10 mouse cellular contexts compared by ENCODE assay signal in genomic region chr12:26351321-26351720, GRCm38 (mm10).
DNase-seq lines count a peak whose midpoint lies in the region; ATAC-seq and TF ChIP-seq lines count a peak whose summit lies in the region.
"Had no signal": no experiment of that assay in that cellular context is flagged by ENCODE, and none has a peak within 500 bp of the region (broad histone marks: within the 10 kb centered on the region; RNA-seq: fewer than 3 reads in every experiment).

No protein-coding gene starts in this region.

- H3K4me1 ChIP-seq in heart, postnatal 0 days (ENCODE audit: control insufficient read depth, insufficient read depth) = peaks cover 6% of the 10 kb centered on the region
- no peaks in the 10 kb centered on the region for H3K4me1 ChIP-seq in heart, embryonic 11.5 days (ENCODE audit: control insufficient read depth, insufficient read depth, low read length)
- H3K4me1 ChIP-seq in midbrain, embryonic 10.5 days = peaks cover 10% of the 10 kb centered on the region
- H3K4me1 ChIP-seq in midbrain, embryonic 11.5 days (ENCODE audit: control insufficient read depth, insufficient read depth, low read length) = no peaks in the 10 kb centered on the region
- H3K4me1 ChIP-seq in neural tube, embryonic 15.5 days = peaks cover 17% of the 10 kb centered on the region
- no peaks in the 10 kb centered on the region for H3K4me1 ChIP-seq in liver, postnatal 0 days (ENCODE audit: insufficient read depth)

- no peak overlapping the region for H3K9ac ChIP-seq in heart, postnatal 0 days (replicated peaks; ENCODE audit: low read depth, low read length)
- no peak overlapping the region for H3K9ac ChIP-seq in heart, embryonic 11.5 days (ENCODE audit: low read depth, low read length)
- no peak overlapping the region for H3K9ac ChIP-seq in midbrain, embryonic 11.5 days (ENCODE audit: low read length)
- no peak overlapping the region for H3K9ac ChIP-seq in neural tube, embryonic 15.5 days (replicated peaks)
- no peak overlapping the region for H3K9ac ChIP-seq in liver, postnatal 0 days (replicated peaks)

- no peaks in the 10 kb centered on the region for H3K9me3 ChIP-seq in heart, postnatal 0 days (replicated peaks; ENCODE audit: control insufficient read depth, low read length)
- H3K9me3 ChIP-seq in heart, embryonic 11.5 days (replicated peaks; ENCODE audit: control insufficient read depth, low read length) = no peaks in the 10 kb centered on the region
- no peaks in the 10 kb centered on the region for H3K9me3 ChIP-seq in midbrain, embryonic 10.5 days (replicated peaks)
- no peaks in the 10 kb centered on the region for H3K9me3 ChIP-seq in midbrain, embryonic 11.5 days (ENCODE audit: control insufficient read depth, low read length)
- H3K9me3 ChIP-seq in neural tube, embryonic 15.5 days (replicated peaks) = no peaks in the 10 kb centered on the region
- no peaks in the 10 kb centered on the region for H3K9me3 ChIP-seq in liver, postnatal 0 days (ENCODE audit: low read length)

- no peak for ATAC-seq in heart, postnatal 0 days (ENCODE audit: insufficient read depth, low read depth)
- ATAC-seq in heart, embryonic 11.5 days (replicated peaks; ENCODE audit: insufficient number of reproducible peaks, low FRiP score, low TSS enrichment) = no peak
- no peak for ATAC-seq in midbrain, embryonic 11.5 days (ENCODE audit: low FRiP score)
- ATAC-seq in neural tube, embryonic 15.5 days (ENCODE audit: low FRiP score) = 0 out of 2 replicates have a peak, but pooled peaks have one; percentile 36
- ATAC-seq in liver, postnatal 0 days = no peak

- H3K27me3 ChIP-seq in heart, postnatal 0 days (ENCODE audit: control insufficient read depth, insufficient read depth, low read length) = no peaks in the 10 kb centered on the region
- H3K27me3 ChIP-seq in heart, embryonic 11.5 days (ENCODE audit: control insufficient read depth, insufficient read depth, low read length) = no peaks in the 10 kb centered on the region
- no peaks in the 10 kb centered on the region for H3K27me3 ChIP-seq in midbrain, embryonic 10.5 days (ENCODE audit: low read depth, poor library complexity, severe bottlenecking)
- no peaks in the 10 kb centered on the region for H3K27me3 ChIP-seq in midbrain, embryonic 11.5 days (ENCODE audit: control insufficient read depth, insufficient read depth, low read length)
- no peaks in the 10 kb centered on the region for H3K27me3 ChIP-seq in neural tube, embryonic 15.5 days (replicated peaks)
- no peaks in the 10 kb centered on the region for H3K27me3 ChIP-seq in liver, postnatal 0 days (ENCODE audit: insufficient read depth, low read length)

- 54% methylated on average over 3 of the region's 3 CpGs for WGBS in heart, postnatal 0 days
- 80% methylated on average over 3 of the region's 3 CpGs for WGBS in heart, embryonic 11.5 days (ENCODE audit: insufficient replicate concordance)
- 72% methylated on average over 3 of the region's 3 CpGs for WGBS in midbrain, embryonic 10.5 days
- 64% methylated on average over 3 of the region's 3 CpGs for WGBS in midbrain, embryonic 11.5 days
- 48% methylated on average over 3 of the region's 3 CpGs for WGBS in neural tube, embryonic 15.5 days
- WGBS in liver, postnatal 0 days (ENCODE audit: insufficient replicate concordance) = 68% methylated on average over 3 of the region's 3 CpGs

- no peaks in the 10 kb centered on the region for H3K36me3 ChIP-seq in heart, postnatal 0 days (replicated peaks; ENCODE audit: control insufficient read depth, insufficient read depth, low read length)
- H3K36me3 ChIP-seq in heart, embryonic 11.5 days (ENCODE audit: control insufficient read depth, insufficient read depth, low read length) = no peaks in the 10 kb centered on the region
- H3K36me3 ChIP-seq in midbrain, embryonic 10.5 days = peaks cover 17% of the 10 kb centered on the region
- H3K36me3 ChIP-seq in midbrain, embryonic 11.5 days (ENCODE audit: control insufficient read depth, insufficient read depth, low read length) = no peaks in the 10 kb centered on the region
- no peaks in the 10 kb centered on the region for H3K36me3 ChIP-seq in neural tube, embryonic 15.5 days
- no peaks in the 10 kb centered on the region for H3K36me3 ChIP-seq in liver, postnatal 0 days (replicated peaks; ENCODE audit: insufficient read depth, low read length)

- no peak overlapping the region for H3K4me3 ChIP-seq in heart, postnatal 0 days (ENCODE audit: low read depth, low read length)
- no peak overlapping the region for H3K4me3 ChIP-seq in heart, embryonic 11.5 days (ENCODE audit: low read depth, low read length)
- H3K4me3 ChIP-seq in midbrain, embryonic 10.5 days = no peak overlapping the region
- no peak overlapping the region for H3K4me3 ChIP-seq in midbrain, embryonic 11.5 days (ENCODE audit: low read depth, low read length)
- no peak overlapping the region for H3K4me3 ChIP-seq in neural tube, embryonic 15.5 days (replicated peaks)
- H3K4me3 ChIP-seq in liver, postnatal 0 days (ENCODE audit: low read depth, low read length) = no peak overlapping the region

- no peak for DNase-seq in heart, postnatal 0 days (ENCODE audit: low spot score)
- no peak for DNase-seq in midbrain, embryonic 10.5 days (ENCODE audit: low spot score)
- no peak for DNase-seq in midbrain, embryonic 11.5 days (ENCODE audit: low spot score, missing footprints)
- peak; percentile 36 to 42 for DNase-seq in layer of hippocampus, adult 8-10 months (ENCODE audit: low spot score in 2 of 2)
- no peak for DNase-seq in T-cell, adult 2 months (ENCODE audit: low spot score)
- DNase-seq in liver, postnatal 0 days = no peak
- DNase-seq: right cerebral cortex, postnatal 4 days had no signal

- no peak for TF ChIP-seq CTCF in heart, postnatal 0 days (IDR thresholded peaks at IDR 0.05; ENCODE audit: low read depth)
- no peak for TF ChIP-seq CTCF in liver, postnatal 0 days (IDR thresholded peaks at IDR 0.05; ENCODE audit: low read depth)

- H3K4me2 ChIP-seq in heart, postnatal 0 days (ENCODE audit: low read depth, low read length) = no peak overlapping the region
- no peak overlapping the region for H3K4me2 ChIP-seq in heart, embryonic 11.5 days
- no peak overlapping the region for H3K4me2 ChIP-seq in midbrain, embryonic 11.5 days
- no peak overlapping the region for H3K4me2 ChIP-seq in neural tube, embryonic 15.5 days
- no peak overlapping the region for H3K4me2 ChIP-seq in liver, postnatal 0 days (ENCODE audit: low read depth, low read length)

- H3K27ac ChIP-seq in heart, postnatal 0 days (ENCODE audit: low read depth) = peak overlapping the region; percentile 38; the same call in 1 of the 2 replicates
- no peak overlapping the region for H3K27ac ChIP-seq in heart, embryonic 11.5 days (ENCODE audit: low read depth, low read length)
- H3K27ac ChIP-seq in midbrain, embryonic 10.5 days (replicated peaks) = 0 out of 2 replicates have a peak overlapping the region, but pooled peaks have one; percentile 9
- H3K27ac ChIP-seq in midbrain, embryonic 11.5 days (ENCODE audit: low read depth, low read length) = no peak overlapping the region
- peak overlapping the region; percentile 7 for H3K27ac ChIP-seq in neural tube, embryonic 15.5 days (replicated peaks)
- H3K27ac ChIP-seq in liver, postnatal 0 days (ENCODE audit: low read depth) = no peak overlapping the region
- H3K27ac ChIP-seq: kidney, postnatal 0 days had no signal

- TF ChIP-seq EP300 in heart, postnatal 0 days (IDR thresholded peaks at IDR 0.05; ENCODE audit: low read depth) = no peak
- no peak for TF ChIP-seq EP300 in liver, postnatal 0 days (IDR thresholded peaks at IDR 0.05; ENCODE audit: low read depth)

Comparison
In these comparisons a context has a peak if more than half of its experiments do, and no peak if none do; other contexts are left out.
1. H3K27ac ChIP-seq: peak in heart, postnatal 0 days (single experiment), midbrain, embryonic 10.5 days (single experiment) and neural tube, embryonic 15.5 days (single experiment); none in heart, embryonic 11.5 days (single experiment), midbrain, embryonic 11.5 days (single experiment) and liver, postnatal 0 days (single experiment).
2. DNase-seq: peak in layer of hippocampus, adult 8-10 months (2 of 2); none in heart, postnatal 0 days (single experiment), midbrain, embryonic 10.5 days (single experiment), midbrain, embryonic 11.5 days (single experiment), T-cell, adult 2 months (single experiment) and liver, postnatal 0 days (single experiment).